ENCODE assay signal across 15 mouse cellular contexts in genomic region chr6:93218015-93218593, GRCm38 (mm10).
DNase-seq lines count a peak whose midpoint lies in the region; ATAC-seq and TF ChIP-seq lines count a peak whose summit lies in the region.
"Had no signal": no experiment of that assay in that cellular context is flagged by ENCODE, and none has a peak within 500 bp of the region (broad histone marks: within the 10 kb centered on the region; RNA-seq: fewer than 3 reads in every experiment).

No protein-coding gene starts in this region.

- H3K36me3 ChIP-seq in heart, embryonic 11.5 days (ENCODE audit: control insufficient read depth, insufficient read depth, low read length) = no peaks in the 10 kb centered on the region
- no peaks in the 10 kb centered on the region for H3K36me3 ChIP-seq in heart, embryonic 12.5 days

- DNase-seq in lung, postnatal 10 days = peak; percentile 18
- DNase-seq in lung, adult 2 months = no peak
- DNase-seq in left cerebral cortex, adult 9 months (ENCODE audit: low spot score in 2 of 2) = peak; percentile 11 to 34
- DNase-seq in telencephalon, adult 2 months (ENCODE audit: low read depth, low spot score) = peak; percentile 65
- no peak for DNase-seq in cerebellum, adult 9-11 months
- DNase-seq: kidney, postnatal 14 days; liver, postnatal 0 days; retina, postnatal 1 day; thymus, adult 18-20 months had no signal

- peak overlapping the region; percentile 46 for H3K27ac ChIP-seq in heart, embryonic 11.5 days (ENCODE audit: low read depth, low read length)
- H3K27ac ChIP-seq in heart, embryonic 12.5 days (ENCODE audit: poor library complexity, severe bottlenecking) = no peak overlapping the region

- H3K4me1 ChIP-seq in heart, embryonic 11.5 days (ENCODE audit: control insufficient read depth, insufficient read depth, low read length) = peaks cover 10% of the 10 kb centered on the region
- peaks cover 14% of the 10 kb centered on the region for H3K4me1 ChIP-seq in heart, embryonic 12.5 days (replicated peaks)
- H3K4me1 ChIP-seq in lung, adult 2 months (ENCODE audit: control insufficient read depth, insufficient read depth, low read length) = no peaks in the 10 kb centered on the region

- WGBS in heart, embryonic 11.5 days (ENCODE audit: insufficient replicate concordance) = 66% methylated on average over 4 of the region's 4 CpGs
- 59% methylated on average over 4 of the region's 4 CpGs for WGBS in heart, embryonic 12.5 days
- 78% methylated on average over 4 of the region's 4 CpGs for WGBS in lung, adult 2 months

- no peaks in the 10 kb centered on the region for H3K9me3 ChIP-seq in heart, embryonic 11.5 days (replicated peaks; ENCODE audit: control insufficient read depth, low read length)
- no peaks in the 10 kb centered on the region for H3K9me3 ChIP-seq in heart, embryonic 12.5 days (replicated peaks)

- no peak overlapping the region for H3K4me3 ChIP-seq in heart, embryonic 11.5 days (ENCODE audit: low read depth, low read length)
- H3K4me3 ChIP-seq in heart, embryonic 12.5 days = no peak overlapping the region
- no peak overlapping the region for H3K4me3 ChIP-seq in lung, adult 2 months (replicated peaks; ENCODE audit: extremely low read depth, low read depth, low read length)
- H3K4me3 ChIP-seq: erythroblast, embryonic 14.5 days; myocyte had no signal

- no peaks in the 10 kb centered on the region for H3K27me3 ChIP-seq in heart, embryonic 11.5 days (ENCODE audit: control insufficient read depth, insufficient read depth, low read length)
- H3K27me3 ChIP-seq in heart, embryonic 12.5 days (replicated peaks) = no peaks in the 10 kb centered on the region
- H3K27me3 ChIP-seq: CH12.LX had no signal

- ATAC-seq in heart, embryonic 11.5 days (replicated peaks; ENCODE audit: insufficient number of reproducible peaks, low FRiP score, low TSS enrichment) = no peak
- ATAC-seq in heart, embryonic 12.5 days (ENCODE audit: insufficient number of reproducible peaks, low FRiP score) = no peak
- ATAC-seq in megakaryocyte, adult 5-6 weeks (ENCODE audit: poor library complexity, severe bottlenecking) = no peak
- ATAC-seq: liver, postnatal 0 days had no signal

- no peak overlapping the region for H3K4me2 ChIP-seq in heart, embryonic 11.5 days
- no peak overlapping the region for H3K4me2 ChIP-seq in heart, embryonic 12.5 days

- H3K9ac ChIP-seq in heart, embryonic 11.5 days (ENCODE audit: low read depth, low read length) = no peak overlapping the region
- no peak overlapping the region for H3K9ac ChIP-seq in heart, embryonic 12.5 days
- H3K9ac ChIP-seq: liver, postnatal 0 days had no signal

- TF ChIP-seq CTCF in lung, adult 2 months (IDR thresholded peaks at IDR 0.05; ENCODE audit: insufficient read depth, low read length) = no peak

- TF ChIP-seq POLR2A in lung, adult 2 months (IDR thresholded peaks at IDR 0.05; ENCODE audit: borderline replicate concordance, extremely low read depth, low read depth, low read length) = no peak

Comparison
In these comparisons a context has a peak if more than half of its experiments do, and no peak if none do; other contexts are left out.
1. DNase-seq: peak in lung, postnatal 10 days (single experiment), left cerebral cortex, adult 9 months (2 of 2) and telencephalon, adult 2 months (single experiment); none in lung, adult 2 months (single experiment) and cerebellum, adult 9-11 months (single experiment).